Mouse (Mus musculus): ENCODE data around the gene Cd81.

The Cd81 gene

GRCm38 (mm10) chr7:143112395-143112794 is 59.9 kb downstream of the Cd81 start:
- DNase-seq (ENCODE audit: low read depth, low spot score) = no peak

- DNase-seq (ENCODE audit: low read depth, low spot score) = peak; percentile 73
Observed at GRCm38 (mm10) chr7:143114773-143115172, 62.2 kb downstream of the Cd81 start.

- DNase-seq (ENCODE audit: low read depth, low spot score) = peak; percentile 58
Observed at GRCm38 (mm10) chr7:143116521-143116920, 64.0 kb downstream of the Cd81 start.

Measured in ZHBTc4 (cell line).